Mouse (Mus musculus) lung, postnatal 14 days (tissue): Measurements from ENCODE around the gene Wbp2.
A peak's percentile ranks its signal among the peaks of the same experiment; 100 is the strongest.
"Not testable (repeated sequence)": the region's sequence is repeated elsewhere in the genome, so short reads cannot be mapped to it uniquely, and the experiment has no call there.

Experiments
- DNase-seq: peaks from one replicate; pipeline ENCODE4 v3.0.0; 2021

The Wbp2 gene

GRCm38 (mm10) chr11:116108464-116109137 lies 21.8 kb upstream of the Wbp2 start:
- peak; percentile 72 for DNase-seq

GRCm38 (mm10) chr11:116107777-116108285 lies 21.0 kb upstream of the Wbp2 start:
- DNase-seq, result no peak

- DNase-seq, result no peak
Measured at GRCm38 (mm10) chr11:116106963-116107776, 20.4 kb upstream of the Wbp2 start.

- no peak for DNase-seq
Measured at GRCm38 (mm10) chr11:116106154-116106962, 19.6 kb upstream of the Wbp2 start.

GRCm38 (mm10) chr11:116105065-116105464 lies 18.3 kb upstream of the Wbp2 start:
- DNase-seq, result no peak

- peak; percentile 60 for DNase-seq
Measured at GRCm38 (mm10) chr11:116104006-116104646, 17.3 kb upstream of the Wbp2 start.

- no peak for DNase-seq
Measured at GRCm38 (mm10) chr11:116103572-116103971, 16.8 kb upstream of the Wbp2 start.

GRCm38 (mm10) chr11:116102472-116102871 lies 15.7 kb upstream of the Wbp2 start:
- no peak for DNase-seq

- DNase-seq, result peak; percentile 59
Measured at GRCm38 (mm10) chr11:116101931-116102381, 15.2 kb upstream of the Wbp2 start.

GRCm38 (mm10) chr11:116100839-116101238 lies 14.0 kb upstream of the Wbp2 start:
- no peak for DNase-seq

- DNase-seq, result peak; percentile 68
Measured at GRCm38 (mm10) chr11:116100385-116100784, 13.6 kb upstream of the Wbp2 start.

GRCm38 (mm10) chr11:116099462-116099861 lies 12.7 kb upstream of the Wbp2 start:
- no peak for DNase-seq

GRCm38 (mm10) chr11:116098711-116099460 lies 12.1 kb upstream of the Wbp2 start:
- DNase-seq, result no peak

- DNase-seq, result no peak
Measured at GRCm38 (mm10) chr11:116096213-116097108, 9.7 kb upstream of the Wbp2 start.

GRCm38 (mm10) chr11:116095573-116095972 lies 8.8 kb upstream of the Wbp2 start:
- peak; percentile 71 for DNase-seq

- DNase-seq, result no peak
Measured at GRCm38 (mm10) chr11:116093771-116094565, 7.2 kb upstream of the Wbp2 start.

- DNase-seq, result not testable (repeated sequence)
Measured at GRCm38 (mm10) chr11:116092959-116093358, 6.2 kb upstream of the Wbp2 start.

GRCm38 (mm10) chr11:116091591-116091990 lies 4.8 kb upstream of the Wbp2 start:
- no peak for DNase-seq

- DNase-seq, result no peak
Measured at GRCm38 (mm10) chr11:116089545-116089944, 2.8 kb upstream of the Wbp2 start.
